Mouse (Mus musculus) c-Kit-positive CD71-positive TER-119-positive erythroid progenitor cells, embryonic 14.5 days (primary cell): ENCODE measurements around the gene Olfr410.

Experiments used
- DNase-seq: peaks from one replicate; pipeline ENCODE4 v3.0.0-alpha.2; 2013; ENCODE audit warnings: low spot score

Gene Olfr410

GRCm38 (mm10) chr11:74337931-74338330 lies at the start of gene Olfr410:
Gene Olfr410, minus strand, starts transcription at chr11:74338031.
- DNase-seq = no peak

GRCm38 (mm10) chr11:74387203-74387602 lies 49.4 kb upstream of the Olfr410 start:
- no peak for DNase-seq

- no peak for DNase-seq
Measured at GRCm38 (mm10) chr11:74385674-74386073, 47.8 kb upstream of the Olfr410 start.

GRCm38 (mm10) chr11:74379166-74379873 lies 41.5 kb upstream of the Olfr410 start:
- no peak for DNase-seq

- peak; percentile 13 for DNase-seq
Measured at GRCm38 (mm10) chr11:74376847-74377246, 39.0 kb upstream of the Olfr410 start.

GRCm38 (mm10) chr11:74371393-74372100 lies 33.7 kb upstream of the Olfr410 start:
- peak; percentile 47 for DNase-seq

- no peak for DNase-seq
Measured at GRCm38 (mm10) chr11:74361769-74362168, 23.9 kb upstream of the Olfr410 start, which contains the start of gene Olfr412. Gene Olfr412, plus strand, starts transcription at chr11:74362069.

- no peak for DNase-seq
Measured at GRCm38 (mm10) chr11:74352550-74352949, 14.7 kb upstream of the Olfr410 start, which contains the start of gene Olfr411. Gene Olfr411, minus strand, starts transcription at chr11:74352650.

- no peak for DNase-seq
Measured at GRCm38 (mm10) chr11:74328781-74329180, 9.1 kb downstream of the Olfr410 start.

- no peak for DNase-seq
Measured at GRCm38 (mm10) chr11:74326044-74326443, 11.8 kb downstream of the Olfr410 start.

- no peak for DNase-seq
Measured at GRCm38 (mm10) chr11:74287256-74287655, 50.6 kb downstream of the Olfr410 start.

- no peak for DNase-seq
Measured at GRCm38 (mm10) chr11:74283436-74283835, 54.4 kb downstream of the Olfr410 start, which contains the start of gene Olfr59. Gene Olfr59, plus strand, starts transcription at chr11:74283736.
